Mouse (Mus musculus) spleen, embryonic (tissue): ENCODE data around the gene 5730455P16Rik.
"Not testable (repeated sequence)": the region's sequence is repeated elsewhere in the genome, so short reads cannot be mapped to it uniquely, and the experiment has no call there.

Source experiments
- CTCF ChIA-PET: fragments of 350-600 bp; sonication (Branson Sonifier 250); formaldehyde crosslinking; loops from one replicate; lab custom pipeline; 2022; lab: Charles Lee

Gene 5730455P16Rik

DNA sequence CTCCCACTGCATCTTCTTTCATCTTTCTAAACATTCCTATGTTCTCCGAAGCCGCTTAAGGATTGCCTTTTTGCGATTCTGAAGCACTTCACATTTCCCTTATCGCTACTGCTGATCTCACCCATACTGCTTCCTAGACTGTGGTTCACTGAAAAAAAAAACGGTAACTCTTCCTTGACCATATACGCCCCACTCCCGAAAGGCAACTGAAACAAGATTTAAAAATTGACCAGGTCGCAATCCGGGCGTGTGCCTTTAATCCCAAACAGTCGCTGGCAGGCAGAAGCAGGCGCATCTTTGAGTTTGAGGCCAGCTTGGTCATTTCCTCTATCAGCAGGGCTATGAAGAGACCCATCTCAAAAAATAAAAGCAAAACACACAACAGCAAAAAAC, 4.8 kb upstream of the 5730455P16Rik start:
- CTCF ChIA-PET, result interaction anchor here (0.7 to 0.8 kb wide), 3 partner anchors 21 to 165 kb away, joined by 3 to 13 read pairs (median 6); no protein-coding TSS in a partner anchor

DNA sequence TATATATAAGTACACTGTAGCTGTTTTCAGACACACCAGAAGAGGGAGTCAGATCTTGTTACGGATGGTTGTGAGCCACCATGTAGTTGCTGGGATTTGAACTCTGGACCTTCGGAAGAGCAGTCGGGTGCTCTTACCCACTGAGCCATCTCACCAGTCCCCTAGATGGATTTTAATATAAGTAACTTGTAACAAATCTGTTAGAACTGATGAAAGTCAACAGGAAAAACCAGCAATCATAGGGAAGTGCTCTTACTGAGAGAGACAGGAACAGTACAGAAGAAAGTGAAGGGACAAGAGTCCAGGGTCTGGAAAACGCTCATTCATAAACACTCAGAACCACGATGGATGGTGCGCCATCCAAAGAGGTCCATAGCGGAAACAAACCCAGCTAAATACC, 1.4 kb upstream of the 5730455P16Rik start:
- CTCF ChIA-PET, result not testable (repeated sequence)

- CTCF ChIA-PET, result not testable (repeated sequence)
These were observed 726 bp upstream of the 5730455P16Rik start for GRCm38 (mm10) chr11:80378452-80379068.

- CTCF ChIA-PET, result no interaction called here
These were observed 1.2 kb downstream of the 5730455P16Rik start for GRCm38 (mm10) chr11:80376651-80377050.

- CTCF ChIA-PET, result no interaction called here
These were observed 8.9 kb downstream of the 5730455P16Rik start for GRCm38 (mm10) chr11:80368949-80369348.

DNA sequence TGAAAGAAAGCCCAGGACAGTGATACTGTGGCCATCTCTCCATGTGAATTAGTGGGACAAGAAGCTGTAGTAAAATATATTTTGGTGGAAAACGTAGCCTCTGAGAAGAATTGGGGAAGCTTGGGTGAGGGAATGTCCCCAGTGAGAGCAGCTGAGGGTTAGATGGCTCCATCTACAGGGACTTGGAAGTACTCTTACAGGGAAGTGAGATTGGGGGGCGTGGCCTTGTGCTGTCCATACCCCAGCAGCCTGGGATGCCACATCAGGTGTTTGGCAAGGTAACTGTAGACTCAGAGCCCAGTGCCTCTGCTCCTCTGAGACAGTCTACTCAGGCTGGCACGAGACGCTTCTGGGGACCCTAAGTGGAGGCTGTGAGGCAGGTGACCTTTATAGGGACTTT, 23.0 kb downstream of the 5730455P16Rik start:
- CTCF ChIA-PET, result no interaction called here

DNA sequence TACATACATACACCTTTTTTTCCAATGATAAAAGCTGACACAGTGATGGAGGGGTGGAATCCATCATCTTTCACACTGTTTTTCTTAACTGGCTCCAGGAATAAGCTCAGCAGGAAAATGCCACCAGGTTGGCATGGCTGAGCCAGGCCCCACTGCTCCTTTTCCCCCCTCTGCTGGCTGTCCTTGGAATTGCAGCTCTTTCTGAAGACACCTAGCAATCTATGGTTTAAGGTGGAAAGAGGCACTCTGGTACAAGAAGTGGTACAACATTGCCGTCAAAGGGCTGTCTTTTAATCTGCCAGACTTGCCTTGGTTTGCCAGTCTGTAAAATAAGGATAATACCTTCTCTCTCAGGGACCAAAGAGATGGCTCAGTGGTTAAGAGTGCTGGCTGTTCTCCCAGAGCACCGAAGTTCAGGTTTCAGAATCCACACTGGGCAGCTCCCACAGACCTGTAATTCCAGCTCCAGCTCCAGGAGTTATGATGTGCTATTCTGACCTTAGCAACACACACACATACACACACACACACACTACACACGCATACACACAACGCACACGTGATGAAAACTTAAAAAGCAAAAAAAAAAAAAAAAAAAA, 25.9 kb downstream of the 5730455P16Rik start:
- CTCF ChIA-PET, result interaction anchor here (0.5 to 1.3 kb wide), 2 partner anchors 25 to 65 kb away, joined by 3 to 4 read pairs; no protein-coding TSS in a partner anchor

- CTCF ChIA-PET, result no interaction called here
These were observed 35.4 kb downstream of the 5730455P16Rik start for GRCm38 (mm10) chr11:80342482-80342881.

DNA sequence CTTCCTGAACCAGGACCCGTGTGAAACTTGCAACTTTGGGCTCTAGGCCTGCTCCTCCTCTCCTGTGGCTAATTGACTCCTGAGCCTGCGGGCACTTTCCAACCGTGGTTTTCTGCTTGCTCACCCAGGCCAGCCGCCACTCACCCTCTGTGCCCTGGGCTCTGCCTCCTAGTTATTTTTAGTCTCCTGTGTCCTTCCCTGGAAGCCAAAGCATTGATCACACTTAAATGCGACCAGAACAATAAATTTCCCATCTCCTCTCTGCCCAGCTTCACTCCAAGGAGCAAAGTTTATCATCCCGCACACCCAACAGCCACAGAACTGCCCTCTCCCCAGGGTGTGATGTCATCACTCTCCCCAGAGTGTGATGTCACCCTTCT, 41.5 kb downstream of the 5730455P16Rik start:
- CTCF ChIA-PET, result no interaction called here

- CTCF ChIA-PET, result no interaction called here
These were observed 42.1 kb downstream of the 5730455P16Rik start for GRCm38 (mm10) chr11:80335609-80336350.

DNA sequence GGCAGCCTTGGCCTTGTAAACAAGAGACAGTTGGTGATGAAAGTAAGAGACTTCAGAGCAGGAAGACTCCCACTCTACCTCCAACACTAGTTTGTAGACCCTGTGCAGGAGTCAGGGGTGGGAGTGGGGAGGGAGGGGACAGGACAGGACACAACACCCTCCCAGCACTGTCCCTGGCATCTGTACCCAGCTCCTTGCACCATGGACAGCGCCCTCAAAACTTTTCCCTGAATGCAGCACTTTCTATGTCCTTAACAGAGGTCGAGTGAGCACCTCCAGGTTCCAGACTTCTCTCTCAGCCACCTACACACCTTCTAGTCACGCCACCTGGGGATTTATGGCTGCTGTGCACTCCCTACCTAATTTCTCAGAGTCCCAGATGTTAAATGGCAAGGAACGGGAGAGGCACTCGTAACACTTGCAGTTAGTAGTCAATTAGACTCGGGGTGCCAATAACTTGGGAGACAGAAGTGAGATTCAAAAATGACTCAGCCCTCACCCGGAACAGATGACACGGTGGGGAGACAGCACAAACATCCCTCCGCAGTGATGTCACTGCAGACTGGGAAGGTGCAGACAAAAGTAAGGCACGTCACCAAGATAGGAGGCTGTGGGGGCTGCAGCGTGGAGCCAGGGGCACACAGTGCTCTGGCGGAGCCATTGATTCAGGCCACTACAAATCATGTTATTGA, 45.0 kb downstream of the 5730455P16Rik start:
- CTCF ChIA-PET, result no interaction called here

DNA sequence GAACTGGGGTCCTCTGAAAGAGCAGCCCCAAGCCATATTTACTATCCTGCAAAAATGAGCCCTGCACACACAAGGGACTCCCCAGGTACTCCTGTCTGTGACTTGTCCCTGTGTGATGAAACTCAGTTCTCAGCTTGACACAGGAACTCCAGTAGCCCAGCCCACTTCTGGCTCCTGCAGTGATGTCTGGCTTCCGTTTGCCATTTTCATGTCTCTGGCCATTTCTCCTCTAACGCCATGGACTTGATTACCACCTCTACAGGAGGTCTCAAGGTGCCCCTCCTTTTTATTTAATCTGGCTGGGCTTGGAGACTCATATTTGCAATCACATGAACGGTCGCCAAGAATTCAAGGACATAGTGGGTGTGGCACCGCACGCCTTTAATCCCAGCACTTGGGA, 53.2 kb downstream of the 5730455P16Rik start:
- CTCF ChIA-PET, result no interaction called here

DNA sequence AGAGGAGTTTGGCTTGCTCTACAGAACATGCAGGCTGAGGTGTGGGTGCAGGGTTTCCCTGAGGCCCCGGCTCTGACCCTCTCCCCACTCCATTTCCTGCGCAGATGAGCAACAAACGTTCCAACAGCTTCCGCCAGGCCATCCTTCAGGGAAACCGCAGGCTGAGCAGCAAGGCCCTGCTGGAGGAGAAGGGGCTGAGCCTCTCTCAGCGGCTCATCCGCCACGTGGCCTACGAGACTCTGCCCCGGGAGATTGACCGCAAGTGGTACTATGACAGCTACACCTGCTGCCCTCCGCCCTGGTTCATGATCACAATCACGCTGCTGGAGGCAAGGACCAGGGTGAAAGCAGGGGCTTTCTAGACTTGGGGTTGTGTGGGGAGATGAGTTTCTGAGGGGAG, 54.6 kb downstream of the 5730455P16Rik start:
- CTCF ChIA-PET, result no interaction called here

- CTCF ChIA-PET, result no interaction called here
These were observed 61.8 kb downstream of the 5730455P16Rik start for GRCm38 (mm10) chr11:80315743-80316639.

DNA sequence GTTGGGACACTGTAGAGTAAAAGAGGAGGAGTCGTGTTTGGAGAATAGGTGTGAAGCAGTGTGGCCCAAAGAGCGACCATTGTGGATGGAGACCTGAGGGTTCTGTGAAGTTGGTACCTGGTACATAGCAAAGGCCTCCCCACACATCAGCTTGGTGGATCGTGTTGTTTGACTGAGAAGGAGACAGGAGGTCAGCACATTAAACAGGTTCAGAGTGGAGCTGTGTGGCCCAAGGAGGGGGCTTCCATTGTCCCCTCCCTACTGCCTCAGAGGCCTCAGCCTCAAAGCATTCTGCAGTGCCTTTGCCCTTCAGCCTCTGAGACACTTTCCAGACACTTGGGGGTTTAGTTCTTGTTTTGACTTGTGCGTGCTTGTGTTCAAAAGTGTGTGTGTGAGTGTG, 63.9 kb downstream of the 5730455P16Rik start:
- CTCF ChIA-PET, result no interaction called here

DNA sequence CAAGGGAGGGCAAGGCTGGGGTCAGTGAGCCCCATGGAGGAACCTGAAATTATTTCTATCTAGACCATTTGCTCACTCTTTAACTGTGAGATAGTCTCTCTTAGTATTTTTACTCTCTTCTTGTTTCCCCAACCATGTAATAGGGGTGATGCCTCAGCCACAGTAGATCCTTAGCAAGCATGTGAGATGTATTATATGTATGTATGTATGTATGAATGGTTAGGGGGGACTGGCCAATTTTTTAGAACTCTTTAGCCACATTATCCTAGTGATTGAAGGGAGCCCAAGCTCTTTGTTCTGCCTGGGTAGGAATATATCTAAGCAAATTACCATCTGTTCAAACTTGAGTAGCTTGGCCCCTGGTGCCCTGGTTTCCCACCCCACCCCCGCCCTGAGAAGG, 64.4 kb downstream of the 5730455P16Rik start:
- CTCF ChIA-PET, result no interaction called here

DNA sequence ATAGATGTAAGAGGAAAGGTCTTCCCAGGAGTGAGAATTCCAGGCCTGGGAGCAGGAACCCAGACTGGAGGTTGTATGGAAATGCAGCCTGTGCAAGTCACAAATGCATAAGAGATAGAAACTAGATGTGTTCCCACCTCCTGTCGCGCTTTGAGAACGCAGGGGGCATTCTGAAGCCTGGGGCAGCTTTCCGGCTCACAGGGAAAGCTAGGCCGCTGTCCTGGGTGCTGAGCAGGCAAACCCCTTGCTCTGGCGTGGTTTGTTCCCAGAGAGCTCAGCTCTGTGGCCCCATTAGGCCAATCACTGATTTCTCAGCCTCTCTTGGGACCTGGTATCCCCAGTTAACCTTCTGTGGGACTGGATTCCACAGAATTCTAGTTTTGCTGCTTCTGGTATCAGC, 65.3 kb downstream of the 5730455P16Rik start:
- CTCF ChIA-PET, result no interaction called here

DNA sequence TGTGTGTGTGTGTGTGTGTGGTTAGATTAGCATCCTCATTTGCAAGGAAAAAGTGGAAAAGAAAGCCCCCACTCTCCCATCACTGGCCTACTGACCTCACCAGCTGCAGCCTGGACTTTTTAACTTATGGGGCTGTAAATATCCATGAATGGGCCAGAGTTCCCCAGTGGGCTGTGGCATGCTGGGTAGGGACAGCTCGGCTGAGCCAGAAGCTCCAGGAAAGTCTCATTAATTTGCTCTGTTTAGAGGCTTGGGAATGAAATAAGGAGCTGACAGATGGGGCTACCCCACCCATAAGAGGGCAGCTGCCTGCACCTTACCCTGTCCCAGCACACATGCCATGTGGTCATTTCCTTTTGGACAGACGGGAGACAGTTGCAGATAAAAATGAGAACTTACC, 65.8 kb downstream of the 5730455P16Rik start:
- CTCF ChIA-PET, result no interaction called here

DNA sequence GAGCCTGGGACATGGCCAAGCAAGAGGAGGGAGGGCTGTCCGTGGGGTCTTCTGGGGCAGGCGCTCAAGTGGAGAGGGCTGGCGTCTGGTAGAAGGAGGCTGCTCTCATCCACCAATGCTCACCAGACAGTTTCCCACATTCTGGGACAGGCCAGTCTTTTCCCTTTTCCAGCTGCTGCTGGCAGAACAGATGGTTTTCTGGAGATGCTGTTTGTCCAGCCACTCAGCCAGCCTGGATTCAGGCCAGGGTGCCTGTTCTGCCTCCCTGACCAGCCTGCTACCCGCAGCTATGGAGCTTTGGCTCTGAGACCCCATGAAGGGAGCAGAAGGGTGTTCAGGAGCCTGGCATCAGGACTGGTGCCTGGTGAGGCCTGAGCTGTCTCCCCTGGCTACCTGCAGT, 66.6 kb downstream of the 5730455P16Rik start:
- CTCF ChIA-PET, result no interaction called here
